Mouse (Mus musculus): ENCODE measurements around the gene Zbtb21.
"Not testable (repeated sequence)": the region's sequence is repeated elsewhere in the genome, so short reads cannot be mapped to it uniquely, and the experiment has no call there.

Zbtb21 gene

DNA sequence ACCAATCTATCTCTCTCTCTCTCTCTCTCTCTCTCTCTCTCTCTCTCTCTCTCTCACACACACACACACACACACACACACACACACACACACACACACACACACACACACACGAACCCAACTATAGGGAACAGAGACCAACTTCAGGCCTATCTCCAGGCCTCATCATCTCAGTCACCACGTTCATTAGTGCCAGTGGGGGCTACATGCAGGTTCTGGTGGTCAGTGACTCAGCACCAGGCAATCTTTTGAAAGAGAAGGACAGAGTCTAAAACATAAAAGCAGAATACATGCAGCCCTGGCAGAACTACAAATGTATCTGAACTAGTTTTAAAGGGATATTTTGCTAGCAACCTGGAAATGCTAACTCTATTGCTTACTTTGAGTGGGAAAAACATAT lies 15.4 kb downstream of the Zbtb21 start:
- DNase-seq (ENCODE audit: low spot score) = not testable (repeated sequence)

DNA sequence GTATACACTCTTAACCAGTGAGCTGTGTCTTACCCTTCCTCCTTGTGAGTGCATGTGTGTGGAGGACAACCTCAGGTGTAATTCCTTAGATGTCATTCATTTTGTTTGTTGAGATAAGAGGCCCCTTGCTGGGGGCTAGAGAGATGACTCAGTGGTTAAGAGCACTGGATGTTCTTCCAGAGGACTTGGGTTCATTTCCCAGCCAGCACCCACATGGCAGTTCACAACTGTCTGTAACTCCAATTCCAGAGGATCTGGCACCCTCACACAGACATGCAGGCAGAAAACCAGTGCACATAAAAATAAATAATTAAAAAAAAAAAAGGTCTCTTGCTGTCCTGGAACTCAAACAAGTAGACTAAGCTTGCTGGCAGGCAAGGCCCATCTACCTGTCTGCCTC lies 20.6 kb downstream of the Zbtb21 start:
- DNase-seq (ENCODE audit: low spot score) = no peak

DNA sequence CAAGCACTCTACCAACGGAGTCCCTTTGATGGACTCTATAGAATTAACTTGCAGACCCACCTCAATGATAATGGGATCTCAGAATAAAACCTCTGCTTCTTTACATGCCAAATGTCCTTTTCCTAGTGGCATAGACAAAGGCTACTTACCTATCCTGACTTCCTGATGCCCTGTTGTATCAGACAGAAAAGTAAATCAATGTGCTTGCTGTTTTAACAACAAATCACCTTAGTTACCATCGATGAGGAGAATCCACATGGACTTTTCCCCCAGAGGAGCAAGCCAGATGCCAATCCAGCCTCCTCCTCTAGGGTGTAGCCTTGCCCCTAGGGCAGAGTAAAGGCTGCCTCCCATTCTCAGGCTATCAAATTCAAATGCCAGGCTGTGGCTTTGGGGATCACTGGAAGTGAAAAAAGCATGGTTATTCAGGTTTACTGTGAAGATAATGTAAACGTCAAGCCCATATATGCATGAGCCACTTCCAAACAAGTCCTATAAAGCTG lies 21.9 kb downstream of the Zbtb21 start:
- no peak for DNase-seq (ENCODE audit: low spot score)

DNA sequence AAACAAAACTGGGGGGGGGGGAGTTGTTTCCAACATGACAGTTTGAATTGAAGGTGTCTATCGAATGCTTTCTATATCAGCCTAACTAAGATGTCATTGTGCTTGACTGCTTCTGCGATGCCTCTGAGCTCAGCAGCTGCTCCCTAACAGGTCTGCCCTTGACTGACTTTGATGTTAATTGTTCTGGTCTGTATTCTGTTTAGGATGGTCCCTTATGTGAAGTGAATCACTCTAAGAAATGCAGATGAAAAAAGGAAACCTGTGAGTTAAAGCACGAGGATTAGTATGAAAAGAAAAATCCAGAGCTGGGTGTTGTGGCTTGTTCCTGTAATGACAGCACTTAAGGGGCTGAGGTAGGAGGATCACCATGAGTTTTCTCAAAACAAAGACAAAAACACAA lies 26.6 kb downstream of the Zbtb21 start:
- no peak for DNase-seq (ENCODE audit: low spot score)

DNA sequence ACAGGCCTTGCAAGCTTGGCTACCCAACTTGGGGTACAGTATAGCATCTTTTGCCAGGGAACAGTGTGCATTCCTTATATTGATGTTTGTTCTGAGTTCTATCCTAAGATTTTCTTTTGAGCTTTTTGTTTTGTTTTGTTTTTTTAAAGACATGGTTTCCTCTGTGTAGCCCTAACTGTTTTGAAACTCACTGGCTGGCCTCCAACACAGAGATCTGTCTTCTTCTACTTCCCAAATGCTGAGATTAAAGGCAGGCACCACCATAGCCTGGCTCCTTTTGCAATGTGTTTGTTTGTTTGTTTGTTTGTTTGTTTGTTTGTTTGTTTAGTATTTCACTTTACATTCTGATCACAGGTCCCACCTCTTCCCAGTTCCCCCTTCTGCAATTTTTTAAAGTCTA lies 32.2 kb downstream of the Zbtb21 start:
- DNase-seq (ENCODE audit: low spot score) = no peak

DNA sequence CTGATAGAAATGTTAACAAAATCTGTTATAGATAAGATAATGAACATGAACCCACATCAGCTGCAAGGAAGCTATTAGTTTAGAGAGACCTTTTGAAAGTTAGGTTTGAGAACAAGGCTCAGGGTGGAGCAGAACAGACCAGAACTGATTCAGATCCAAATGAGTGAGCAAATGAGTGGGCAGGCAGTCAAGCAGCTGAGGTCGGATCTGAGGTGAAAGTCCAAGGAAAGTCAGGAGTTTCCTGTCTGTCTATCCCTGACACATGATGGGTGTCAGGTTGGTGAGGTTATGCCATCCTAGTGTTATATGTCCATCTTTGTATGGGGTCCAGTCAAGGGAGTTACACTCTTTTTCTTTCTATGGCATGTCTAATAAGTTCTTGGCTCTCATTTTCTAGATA lies 32.9 kb downstream of the Zbtb21 start:
- DNase-seq (ENCODE audit: low spot score) = no peak

DNA sequence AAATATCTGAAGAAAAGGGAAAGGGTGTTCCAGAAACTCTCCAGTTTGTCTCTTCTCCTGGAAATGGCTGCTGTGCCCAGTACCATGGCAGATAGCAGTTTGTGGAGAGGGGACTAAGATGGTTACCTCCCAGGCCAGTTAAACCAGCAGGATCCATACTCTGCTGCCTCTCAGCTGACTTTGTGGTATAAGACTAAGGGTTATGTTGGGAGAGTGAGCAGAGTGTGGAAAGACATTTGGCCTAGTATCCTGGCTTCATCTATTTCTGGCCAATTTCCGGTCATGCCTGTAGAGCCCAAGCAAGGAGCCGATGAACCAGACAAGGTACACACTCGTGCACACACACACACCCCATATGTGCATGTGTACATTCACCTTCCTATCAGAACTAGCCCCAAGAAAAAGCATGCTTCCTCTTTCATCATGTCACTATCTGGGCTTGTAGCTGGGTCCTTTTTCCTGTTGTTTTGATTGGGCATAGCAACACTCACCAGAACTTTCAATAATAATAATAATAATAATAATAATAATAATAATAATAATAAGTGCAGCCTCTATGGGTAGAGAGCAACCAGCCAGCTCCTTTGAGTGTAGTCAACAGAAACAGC lies 35.0 kb downstream of the Zbtb21 start:
- DNase-seq (ENCODE audit: low spot score) = no peak

DNA sequence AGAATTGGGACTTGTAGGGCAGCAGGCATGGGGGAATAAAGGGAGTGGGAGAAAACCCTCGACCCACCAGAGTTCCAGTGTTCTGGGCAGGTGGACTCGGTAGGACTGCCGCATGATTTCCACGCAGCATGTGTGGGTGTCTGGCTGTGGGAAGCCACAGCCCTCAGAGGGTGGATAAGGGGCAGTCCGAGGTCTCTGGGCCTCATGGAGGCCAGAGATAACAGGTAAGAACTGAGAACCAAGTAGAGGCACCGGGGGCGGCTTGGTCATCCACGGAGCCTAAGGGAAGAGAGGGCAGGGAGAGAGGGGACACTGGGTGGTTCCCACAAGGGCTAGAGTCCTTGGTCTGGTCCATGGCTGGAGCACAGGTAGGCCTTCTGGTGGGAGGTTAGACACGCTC lies 36.0 kb downstream of the Zbtb21 start:
- no peak for DNase-seq (ENCODE audit: low spot score)

DNA sequence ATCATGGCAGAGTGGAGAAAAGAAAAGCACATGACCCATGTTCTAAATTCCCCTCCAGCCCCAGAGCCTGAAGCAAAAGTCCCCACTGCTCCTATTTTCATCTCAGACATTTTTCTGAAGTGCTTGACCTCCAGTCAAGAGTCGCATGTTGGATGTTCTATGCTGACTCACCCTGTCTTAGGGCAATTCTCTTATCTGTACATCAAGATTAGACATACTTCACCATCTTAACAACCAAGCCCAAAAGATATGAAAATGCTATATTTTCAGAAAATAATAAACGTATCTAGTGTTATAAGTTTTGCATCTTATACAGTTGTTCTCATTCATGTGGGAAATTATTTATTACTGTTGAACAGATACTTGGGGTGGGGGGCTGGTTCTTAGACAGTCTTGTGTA lies 36.7 kb downstream of the Zbtb21 start:
- DNase-seq (ENCODE audit: low spot score) = no peak

DNA sequence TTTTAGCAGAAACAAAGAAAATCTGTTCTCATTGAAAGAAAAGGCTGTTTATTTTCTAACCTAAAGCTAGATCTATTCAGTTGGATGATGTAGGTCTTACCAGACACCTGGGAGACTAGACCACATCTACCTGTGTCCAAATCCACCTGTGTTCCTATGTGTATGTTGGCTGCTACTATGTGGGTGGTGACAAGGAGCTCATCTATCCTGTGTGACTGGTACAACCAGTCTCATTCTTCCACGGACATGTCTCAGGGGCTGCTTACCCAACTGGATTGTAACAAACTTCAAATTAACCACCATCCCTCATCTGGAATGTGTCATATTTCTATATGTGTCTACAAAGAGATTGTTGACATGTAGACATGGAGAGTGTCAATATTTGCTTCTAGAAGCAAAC lies 38.7 kb downstream of the Zbtb21 start:
- no peak for DNase-seq (ENCODE audit: low spot score)

DNA sequence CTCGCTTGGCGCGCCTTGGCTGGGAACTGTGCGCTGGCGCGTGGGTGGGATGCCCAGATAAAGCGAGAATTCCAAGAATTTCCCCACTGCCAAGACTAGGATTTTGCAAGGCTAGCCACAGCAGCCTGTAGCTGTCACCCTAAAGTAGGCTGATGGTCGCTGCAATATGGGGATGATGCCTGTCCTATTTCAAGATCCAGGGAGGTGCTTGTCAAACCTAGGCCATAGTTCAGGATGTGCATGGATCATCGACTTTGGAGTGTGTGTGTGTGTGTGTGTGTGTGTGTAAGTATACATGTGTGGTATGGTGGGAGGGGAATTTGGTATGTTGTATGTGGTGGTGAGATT lies 39.7 kb downstream of the Zbtb21 start:
- no peak for DNase-seq (ENCODE audit: low spot score)

DNA sequence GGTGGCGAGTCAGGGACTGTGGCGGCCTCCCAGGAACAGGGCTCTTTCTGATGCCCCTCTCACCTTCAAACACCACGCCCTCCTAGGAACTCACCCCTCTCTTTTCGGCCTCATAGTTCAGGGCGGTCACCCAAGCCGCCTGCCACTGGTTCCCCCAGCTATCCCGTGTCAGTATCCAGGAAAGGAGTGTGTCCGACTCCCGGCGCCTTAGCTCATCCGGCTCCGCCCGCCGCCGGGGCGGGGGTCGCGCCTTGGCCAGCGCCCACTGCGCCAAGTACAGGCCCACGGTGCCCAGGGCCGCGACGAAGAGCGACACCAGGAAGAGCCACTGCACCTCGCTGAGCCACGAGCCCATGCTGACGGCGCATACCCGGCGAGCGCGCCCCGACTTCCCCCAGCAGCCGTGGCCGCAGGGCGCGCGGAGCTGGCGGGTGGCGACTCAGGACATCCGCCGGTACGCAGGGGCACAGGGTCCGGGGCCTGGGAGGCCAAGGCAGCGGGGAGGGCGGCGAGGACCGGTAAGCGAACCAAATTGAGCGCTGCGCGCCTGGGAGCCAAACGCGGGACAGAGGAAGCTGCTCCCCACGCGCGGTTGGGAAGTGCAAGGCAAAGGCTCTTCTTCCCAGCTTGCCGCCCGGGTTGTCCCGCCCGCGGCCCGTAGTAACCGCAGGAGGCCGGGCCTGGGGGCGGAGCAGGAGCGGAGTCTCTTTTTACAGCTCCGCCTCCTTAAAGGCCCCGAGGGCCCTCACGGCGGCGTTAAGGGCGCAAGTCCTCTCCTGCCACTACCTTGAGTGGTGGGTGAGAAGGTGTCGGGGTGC lies 40.3 kb downstream of the Zbtb21 start:
- DNase-seq (ENCODE audit: low spot score) = peak; percentile 88

DNA sequence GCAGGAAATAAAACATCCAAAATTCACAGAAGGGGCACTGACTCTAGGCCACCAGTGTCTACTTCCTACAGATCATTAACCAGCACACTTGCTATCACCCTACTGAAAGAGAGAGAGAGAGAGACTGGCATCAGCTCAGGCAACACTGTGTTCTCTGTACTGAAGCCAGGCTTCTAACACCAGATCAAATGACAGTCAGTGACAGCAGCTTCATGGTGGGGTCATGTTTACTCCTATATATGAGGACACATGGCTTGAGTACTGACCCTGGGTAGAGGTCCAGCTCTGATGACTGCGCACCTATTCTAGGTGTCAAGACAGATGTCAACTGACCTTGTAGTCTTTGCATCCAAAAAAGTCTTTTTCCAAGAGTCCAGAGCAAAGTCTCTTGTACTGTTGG lies 41.8 kb downstream of the Zbtb21 start:
- DNase-seq (ENCODE audit: low spot score) = no peak

DNA sequence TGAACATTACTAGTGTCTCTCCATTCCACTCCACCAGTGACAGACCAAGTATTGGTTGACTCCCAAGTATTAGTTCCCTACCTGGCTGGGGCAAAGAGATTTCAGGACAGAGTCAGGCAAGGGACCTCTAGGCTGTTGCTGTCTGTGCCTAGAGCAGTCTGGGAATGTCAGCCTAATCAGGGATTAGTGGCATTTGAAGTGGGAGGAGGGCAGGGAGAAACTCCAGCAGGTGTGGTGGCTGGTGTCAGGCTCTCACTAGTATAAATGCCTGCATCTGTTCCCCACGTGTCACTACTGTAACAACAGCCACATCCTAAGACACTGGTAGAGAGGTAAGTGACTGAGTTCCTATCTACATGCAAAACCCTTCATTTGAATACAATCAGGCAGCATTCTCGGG lies 42.6 kb downstream of the Zbtb21 start:
- DNase-seq (ENCODE audit: low spot score) = no peak

DNA sequence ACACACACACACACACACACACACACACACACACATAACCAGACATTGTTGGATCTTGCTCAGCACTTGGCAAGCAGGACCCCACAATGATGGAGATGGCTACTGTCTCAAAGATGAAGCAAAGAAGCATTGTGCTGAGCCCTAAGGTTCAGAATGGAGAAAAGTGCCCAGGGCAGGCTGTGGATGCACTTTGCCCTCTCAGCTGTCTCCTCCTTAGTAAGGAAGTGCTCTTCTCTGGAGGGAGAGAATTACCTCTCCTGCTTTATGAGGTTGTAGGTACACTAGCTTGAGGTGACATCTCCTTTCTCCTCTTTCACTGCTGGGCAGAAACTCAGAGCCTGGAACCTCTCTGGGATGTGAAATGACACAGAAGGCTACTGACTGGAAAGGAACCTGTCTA lies 49.5 kb downstream of the Zbtb21 start:
- no peak for DNase-seq (ENCODE audit: low spot score)

DNA sequence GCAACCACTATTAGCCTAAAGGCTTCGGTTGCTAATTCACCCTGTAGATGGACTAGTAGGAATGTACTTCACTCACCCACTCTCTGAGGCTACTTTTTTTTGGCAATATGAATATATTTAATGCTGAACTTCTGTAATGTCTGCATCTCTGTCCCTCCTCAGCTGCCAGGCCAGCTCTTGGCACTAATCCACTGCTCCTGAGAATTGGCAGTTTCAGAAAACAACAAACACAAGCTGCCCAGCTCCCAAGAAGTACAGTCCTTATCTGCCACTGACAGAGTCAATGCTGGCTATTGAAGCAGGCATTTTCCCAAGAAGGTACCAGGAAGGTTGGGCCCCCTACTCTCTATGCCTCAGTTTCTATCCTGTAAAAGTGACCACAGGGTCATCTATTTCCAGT lies 53.1 kb downstream of the Zbtb21 start:
- no peak for DNase-seq (ENCODE audit: low spot score)

DNA sequence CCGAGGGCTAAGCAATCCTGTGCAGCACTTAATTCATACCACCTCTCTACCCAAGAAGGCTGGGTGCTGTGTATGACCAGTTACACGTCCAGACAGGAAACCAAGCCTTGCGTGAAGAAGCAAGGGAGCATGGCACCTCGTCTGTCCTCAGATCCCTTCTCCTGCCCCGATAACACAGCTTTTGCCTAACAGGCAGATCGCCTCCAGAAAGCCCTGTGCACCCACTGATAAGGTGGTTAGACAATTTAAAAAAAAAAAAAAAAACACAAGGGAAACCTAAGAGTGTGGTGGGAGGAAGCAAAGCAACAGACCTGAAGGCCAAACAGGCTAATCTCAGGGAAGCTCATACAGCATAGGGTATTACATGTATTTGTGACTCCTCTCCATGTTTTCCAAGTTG lies 54.9 kb downstream of the Zbtb21 start:
- no peak for DNase-seq (ENCODE audit: low spot score)

DNA sequence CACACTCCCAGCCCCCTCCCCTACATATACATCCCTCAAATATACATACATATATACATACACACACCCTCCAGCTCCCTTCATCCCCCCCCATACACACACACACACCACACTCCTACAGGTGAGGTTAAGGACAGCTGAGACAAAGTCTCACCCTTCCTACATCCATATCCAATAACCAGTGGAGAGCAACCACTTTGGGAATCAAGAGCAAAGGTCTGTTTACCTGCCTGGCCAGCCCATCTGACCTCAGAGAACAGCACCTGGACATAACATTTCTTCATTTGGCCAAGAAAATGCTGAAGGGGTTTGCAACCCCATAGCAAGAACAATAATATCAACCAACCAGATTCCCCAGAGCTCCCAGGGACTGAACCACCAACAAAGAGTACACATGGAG lies 56.1 kb downstream of the Zbtb21 start:
- no peak for DNase-seq (ENCODE audit: low spot score)

DNA sequence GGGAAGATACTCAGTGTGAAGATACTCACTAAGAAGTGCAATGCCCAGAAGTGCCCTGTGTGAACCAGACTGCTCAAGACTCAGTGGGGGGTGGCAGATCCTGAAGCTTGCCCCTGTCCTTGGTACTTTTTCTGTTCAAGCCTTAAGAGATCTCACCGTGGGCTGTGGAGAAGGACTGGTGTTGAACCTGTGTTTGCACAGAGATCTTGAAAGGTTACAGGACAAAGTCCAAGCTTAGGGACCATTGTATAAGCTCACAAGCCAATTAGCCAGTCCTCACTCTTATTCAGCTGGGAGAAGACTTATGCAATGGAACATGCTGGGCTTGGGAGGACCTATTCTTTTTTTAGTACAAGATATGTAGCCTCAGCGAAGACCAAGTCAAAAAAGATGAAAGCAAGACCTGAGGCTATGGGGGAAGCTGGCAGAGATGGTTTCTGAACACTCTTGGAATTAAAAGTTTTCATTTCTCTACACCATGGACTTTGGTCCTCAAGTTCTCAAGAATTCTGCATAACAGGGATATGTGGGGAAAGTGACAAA lies 56.9 kb downstream of the Zbtb21 start:
- DNase-seq (ENCODE audit: low spot score) = no peak

DNA sequence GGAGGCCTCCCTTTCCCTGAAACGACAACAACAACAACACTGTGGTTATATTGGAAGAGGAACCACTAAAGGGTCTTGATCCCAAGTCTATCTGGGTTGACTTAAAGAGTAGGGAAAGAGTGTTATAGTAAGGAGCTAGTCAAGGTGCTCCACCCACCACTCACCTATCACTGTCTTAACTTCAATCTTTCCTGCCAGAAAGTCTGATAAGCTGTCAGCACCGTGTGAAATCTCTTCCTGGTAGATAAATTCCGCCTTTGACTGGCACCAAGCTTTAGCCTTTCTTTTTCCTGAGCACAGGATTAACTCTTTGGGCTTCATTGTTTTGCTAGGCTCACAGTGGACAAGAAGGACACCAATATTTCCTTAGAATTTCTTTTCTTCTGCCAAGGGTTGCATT lies 58.4 kb downstream of the Zbtb21 start:
- DNase-seq (ENCODE audit: low spot score) = no peak

DNA sequence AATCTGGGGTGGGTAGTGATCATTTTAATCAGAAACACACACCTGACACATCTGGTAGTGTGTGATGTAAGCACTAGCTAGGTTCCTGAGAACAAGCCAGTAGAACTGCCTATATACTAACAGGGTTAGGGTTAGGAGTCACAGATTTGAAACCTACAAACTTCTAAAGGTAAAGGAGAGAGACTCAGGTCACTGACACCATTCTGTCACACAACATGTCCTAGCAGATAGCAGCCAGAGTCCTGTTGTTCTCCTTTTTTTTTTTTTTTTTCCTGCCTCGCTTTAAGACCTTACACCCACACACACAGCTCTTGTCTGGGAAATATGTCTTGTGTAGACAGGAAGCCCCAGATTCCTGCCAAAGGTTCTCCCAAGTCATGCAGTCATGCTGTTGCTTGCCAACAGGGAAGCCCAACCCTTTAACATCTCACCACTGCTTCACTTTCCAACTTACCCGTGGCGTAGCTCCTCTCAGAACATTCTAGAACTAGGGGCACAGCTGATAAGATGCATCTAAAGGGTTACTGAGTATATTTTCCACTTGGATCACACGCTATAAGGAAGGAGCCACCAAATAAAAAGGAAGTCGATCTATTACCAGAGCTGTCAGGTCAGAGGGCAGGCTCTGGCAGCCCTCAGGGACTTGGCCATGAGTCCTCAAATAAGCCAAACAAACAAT lies 64.9 kb downstream of the Zbtb21 start:
- no peak for DNase-seq (ENCODE audit: low spot score)

Measured in testis, postnatal 10 days (tissue).